Mouse (Mus musculus) embryo, embryonic 9.5 days (tissue): Measurements from ENCODE around the gene Rimbp2.
A peak's percentile ranks its signal among the peaks of the same experiment; 100 is the strongest.
"Not testable (repeated sequence)": the region's sequence is repeated elsewhere in the genome, so short reads cannot be mapped to it uniquely, and the experiment has no call there.

Source experiments
- DNase-seq: peaks from one replicate; pipeline ENCODE4 v3.0.0-alpha.2; 2017; ENCODE audit errors: extremely low spot score

Gene Rimbp2

GRCm38 (mm10) chr5:128746261-128746660 is 207.0 kb downstream of the Rimbp2 start:
- DNase-seq = no peak

DNA sequence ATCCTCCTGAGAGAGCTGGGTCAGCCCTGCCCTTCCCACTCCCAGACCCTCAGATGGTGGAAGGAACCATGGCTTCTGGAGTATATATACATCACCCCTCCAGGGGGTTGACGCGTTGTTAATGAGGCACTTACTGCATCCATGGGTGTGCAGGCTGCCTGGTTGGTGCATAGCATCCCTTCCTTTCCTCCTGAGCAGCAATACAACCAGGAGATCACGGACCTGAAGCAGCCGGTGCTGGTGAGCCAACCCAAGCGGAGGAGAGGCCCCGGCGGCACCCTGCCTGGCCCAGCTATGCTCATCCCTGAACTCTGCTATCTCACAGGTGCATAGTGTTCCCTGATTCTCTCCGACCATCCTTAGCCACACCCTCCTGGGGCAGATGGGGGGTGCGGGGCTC is 208.1 kb downstream of the Rimbp2 start:
- DNase-seq = no peak

GRCm38 (mm10) chr5:128744351-128744750 is 208.9 kb downstream of the Rimbp2 start:
- DNase-seq = no peak

DNA sequence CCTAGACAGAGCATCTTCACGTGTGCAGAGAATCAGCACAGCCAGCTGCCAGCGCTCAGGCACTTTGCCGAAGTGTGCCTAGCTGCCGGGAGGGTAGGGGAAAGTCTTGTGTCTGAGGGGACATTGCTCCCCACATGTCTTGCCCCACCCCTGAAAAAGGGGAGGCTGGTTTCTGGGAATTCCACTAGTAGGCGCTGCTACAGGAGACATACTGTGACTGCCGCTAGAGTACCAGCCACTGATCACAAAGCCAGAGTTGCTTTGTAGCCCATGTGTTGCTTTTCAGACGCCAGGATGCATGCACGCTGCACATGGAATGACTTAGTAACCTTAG is 213.5 kb downstream of the Rimbp2 start:
- DNase-seq = peak; percentile 18

DNA sequence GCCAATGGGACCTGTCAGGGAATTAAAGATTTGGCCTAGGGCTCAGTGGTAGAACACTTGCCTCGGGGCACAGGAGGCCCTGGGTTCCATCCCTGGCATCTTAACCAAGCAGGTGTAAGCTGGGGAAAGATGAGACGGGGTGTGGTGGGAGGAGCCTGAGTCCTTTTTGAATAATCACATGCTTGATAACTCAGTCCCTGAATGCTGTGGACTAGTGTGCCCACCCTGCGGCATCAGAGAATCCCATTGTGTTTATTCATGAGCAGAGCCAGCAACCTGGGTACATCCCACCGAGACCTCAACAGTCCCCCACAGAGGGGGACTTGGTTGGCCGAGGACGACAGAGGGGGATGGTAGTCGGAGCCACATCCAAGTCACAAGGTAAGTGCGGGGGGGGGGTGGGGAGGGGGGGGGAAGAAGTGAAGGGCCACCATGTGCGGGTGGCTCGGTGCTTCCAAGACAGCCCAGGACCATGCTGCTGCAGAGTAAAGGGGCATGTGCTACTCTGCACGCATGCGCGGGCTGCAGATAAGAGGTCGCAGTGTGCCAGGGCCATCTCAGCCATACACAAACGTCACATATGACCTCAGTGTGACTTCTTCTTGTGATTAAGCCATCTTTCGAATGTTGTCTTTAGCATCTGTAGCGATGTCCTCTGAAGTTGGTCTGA is 214.0 kb downstream of the Rimbp2 start:
- DNase-seq = no peak

DNA sequence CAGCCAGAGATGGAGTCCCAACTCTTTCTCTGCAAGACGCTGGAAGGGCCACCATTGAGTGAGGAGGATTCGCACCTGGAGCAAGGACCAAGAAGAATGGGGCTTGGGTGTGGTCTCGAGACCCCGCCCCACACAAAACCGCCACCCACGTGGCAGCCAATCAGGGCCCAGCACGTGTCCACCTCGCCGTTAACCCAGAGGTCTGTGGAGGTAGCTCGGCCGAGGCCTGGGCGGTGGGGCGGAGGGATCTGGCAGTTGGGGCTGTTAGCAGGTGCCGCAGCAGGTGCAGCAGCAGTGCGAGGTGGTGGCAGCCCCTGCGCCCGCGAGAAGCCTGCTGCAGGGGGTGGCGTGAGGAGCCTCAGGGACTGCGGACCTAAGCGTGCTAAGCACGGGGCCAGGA is 217.4 kb downstream of the Rimbp2 start:
- no peak for DNase-seq

DNA sequence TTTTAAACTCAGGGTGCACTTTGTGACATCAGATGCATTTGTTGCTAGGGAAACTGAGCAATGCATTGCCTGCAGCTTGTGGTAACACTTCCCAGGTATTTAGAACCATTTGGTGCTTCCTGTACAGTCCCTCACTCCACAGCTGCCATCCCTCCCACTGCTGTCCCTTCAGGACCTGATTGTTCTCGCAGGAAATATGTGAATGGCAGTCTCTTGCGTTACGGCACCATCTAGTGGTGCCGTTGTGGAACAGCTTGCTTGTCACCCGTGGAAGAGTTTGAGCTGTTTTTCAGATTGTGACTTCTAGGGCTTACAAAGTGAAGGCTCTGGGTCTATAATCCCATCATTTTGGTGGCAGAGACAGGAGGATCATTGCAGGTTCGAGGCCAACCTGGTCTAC is 219.3 kb downstream of the Rimbp2 start:
- peak; percentile 45 for DNase-seq

GRCm38 (mm10) chr5:128732416-128733014 is 220.8 kb downstream of the Rimbp2 start:
- peak; percentile 22 for DNase-seq

- DNase-seq = peak; percentile 47
Observed at GRCm38 (mm10) chr5:128730634-128731033, 222.7 kb downstream of the Rimbp2 start.

DNA sequence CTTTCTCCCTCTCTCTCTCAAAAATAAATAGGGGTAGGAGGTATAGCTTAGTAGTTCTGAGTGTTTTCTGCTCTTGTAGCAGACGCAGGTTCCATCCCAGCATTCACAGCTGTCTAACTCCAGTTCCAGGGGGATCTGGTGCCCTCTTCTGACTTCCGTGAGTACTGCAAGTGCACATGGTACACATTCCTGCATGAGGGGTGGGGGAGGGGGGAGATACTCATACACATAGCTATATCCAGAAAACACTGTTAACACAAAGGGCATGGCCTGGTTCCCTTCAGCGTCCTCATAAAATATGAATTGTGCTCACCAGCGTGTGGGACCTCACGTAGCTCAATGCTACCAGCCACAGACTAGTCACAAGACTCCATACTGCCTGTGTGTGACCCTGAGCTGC is 223.9 kb downstream of the Rimbp2 start:
- peak; percentile 52 for DNase-seq

GRCm38 (mm10) chr5:128720461-128720860 is 232.8 kb downstream of the Rimbp2 start:
- not testable (repeated sequence) for DNase-seq

DNA sequence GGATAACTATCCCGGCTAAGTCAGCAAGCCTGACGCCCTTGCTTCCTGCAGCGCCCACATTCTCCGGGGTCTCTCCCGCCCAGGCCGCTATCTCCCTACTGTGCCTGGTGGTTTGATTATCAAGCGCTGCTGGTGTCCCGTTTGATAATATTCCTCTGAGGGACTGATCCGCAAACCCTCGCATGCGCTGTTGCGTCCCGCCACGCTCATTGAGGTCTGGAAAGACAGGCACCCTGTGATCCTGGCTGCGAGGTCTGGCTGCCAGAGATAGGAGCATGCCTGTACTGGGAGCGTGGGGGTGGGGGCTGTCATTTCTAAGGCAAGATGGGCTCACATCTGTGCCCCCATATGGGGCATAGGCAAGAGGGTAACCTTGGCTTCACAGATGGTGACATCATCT is 238.1 kb downstream of the Rimbp2 start:
- DNase-seq = no peak

DNA sequence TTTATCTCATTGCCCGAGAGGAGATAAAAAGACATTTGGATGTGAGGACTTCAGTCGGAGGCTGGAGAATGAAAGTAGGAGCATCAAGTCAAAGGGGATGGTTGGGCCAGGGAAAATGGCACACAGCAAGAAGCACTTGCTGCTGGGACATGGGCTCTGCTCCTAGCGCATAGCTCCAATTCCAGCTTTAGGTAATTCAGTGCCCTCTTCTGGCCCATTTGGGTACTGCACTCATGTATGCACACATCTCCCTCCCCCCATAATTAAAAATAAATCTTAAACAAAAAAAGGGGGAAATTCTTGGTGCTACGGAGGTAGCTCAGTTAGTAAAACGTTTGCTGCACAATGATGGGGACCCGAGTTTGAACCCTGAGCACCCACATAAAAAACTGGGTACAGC is 241.4 kb downstream of the Rimbp2 start:
- DNase-seq = no peak

DNA sequence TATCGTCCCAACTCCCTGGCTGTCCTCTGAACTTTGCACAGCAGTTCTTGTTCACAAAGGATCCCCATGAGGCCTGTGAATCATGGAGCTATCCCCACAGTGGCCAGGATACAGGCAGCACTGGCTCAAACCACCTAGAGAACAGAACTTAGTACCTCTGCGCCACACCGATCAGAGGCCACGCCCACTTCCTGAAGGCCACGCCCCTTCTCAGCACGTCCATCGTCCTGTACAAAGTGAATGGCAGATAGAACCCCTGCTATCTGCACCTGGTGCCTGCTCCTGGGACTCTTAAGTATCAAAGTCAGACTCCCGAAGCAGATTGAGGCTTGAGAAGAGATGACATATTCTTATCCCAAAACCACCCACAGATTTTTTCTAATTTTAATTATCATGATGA is 242.7 kb downstream of the Rimbp2 start:
- DNase-seq = no peak

- no peak for DNase-seq
Observed at GRCm38 (mm10) chr5:128708929-128709328, 244.4 kb downstream of the Rimbp2 start.
